Mouse (Mus musculus) E14TG2a.4 (cell line): ENCODE measurements around the gene Depdc5.
"Not testable (repeated sequence)": the region's sequence is repeated elsewhere in the genome, so short reads cannot be mapped to it uniquely, and the experiment has no call there.

ENCODE experiments used
- H3K27me3 ChIP-seq: 2 replicates; pipeline ENCODE4 v1.6.1; 2014; ENCODE audit warnings: low read length, control low read depth; ENCODE audit not compliant: insufficient read depth
- H3K36me3 ChIP-seq: 2 replicates; pipeline ENCODE4 v1.6.1; 2014; ENCODE audit warnings: low read length, control low read depth; ENCODE audit not compliant: insufficient read depth
- H3K4me1 ChIP-seq: replicated peaks from 2 replicates; pipeline ENCODE4 v1.6.1; 2014; ENCODE audit warnings: low read depth, low read length, control low read depth
- H3K4me3 ChIP-seq: replicated peaks from 2 replicates; pipeline ENCODE4 v1.5.1; 2014; ENCODE audit warnings: mild to moderate bottlenecking, low read length
- H3K9me3 ChIP-seq: 2 replicates; pipeline ENCODE4 v1.6.1; 2014; ENCODE audit warnings: low read length, control low read depth
- CTCF ChIP-seq: conservative IDR thresholded peaks from 2 replicates; pipeline ENCODE4 v1.5.1; 2014; ENCODE audit warnings: low read length
- NANOG ChIP-seq: IDR thresholded peaks from 2 replicates; pipeline ENCODE4 v1.6.1; 2014; ENCODE audit warnings: borderline replicate concordance, low read length, mixed read lengths
- POU5F1 ChIP-seq: IDR thresholded peaks from 2 replicates; pipeline ENCODE4 v1.6.1; 2014; ENCODE audit warnings: low read length, borderline replicate concordance

The Depdc5 gene

GRCm38 (mm10) chr5:32849178-32849577 lies 14.3 kb upstream of the Depdc5 start:
- Histone ChIP-seq H3K36me3 (peaks cover 60% of the 10 kb centered on the region), H3K9me3 (no peaks in the 10 kb centered on the region), H3K4me3 (no peak overlapping the region), H3K4me1 (peaks cover 46% of the 10 kb centered on the region), H3K27me3 (no peaks in the 10 kb centered on the region)
- TF ChIP-seq POU5F1 = no peak
- no peak for TF ChIP-seq CTCF
- no peak for TF ChIP-seq NANOG

- Histone ChIP-seq H3K36me3 (peaks cover 56% of the 10 kb centered on the region), H3K4me1 (peaks cover 49% of the 10 kb centered on the region)
- H3K4me3 ChIP-seq, H3K27me3 ChIP-seq, H3K9me3 ChIP-seq: not testable (repeated sequence)
Observed at GRCm38 (mm10) chr5:32849580-32849979, 13.9 kb upstream of the Depdc5 start.

- TF ChIP-seq CTCF (no peak), NANOG (no peak), POU5F1 (no peak)
- peaks cover 32% of the 10 kb centered on the region for H3K36me3 ChIP-seq
Observed at GRCm38 (mm10) chr5:32852026-32852425, 11.5 kb upstream of the Depdc5 start.

GRCm38 (mm10) chr5:32853731-32854507 lies 9.6 kb upstream of the Depdc5 start, which contains the start of gene Prr14l:
Gene Prr14l, minus strand, starts transcription at chr5:32854256.
- H3K9me3 ChIP-seq = no peaks in the 10 kb centered on the region
- H3K4me3 ChIP-seq = peak within 1 kb of the TSS; percentile 97
- no peak for TF ChIP-seq NANOG
- no peak for TF ChIP-seq CTCF
- TF ChIP-seq POU5F1 = no peak
- H3K36me3 ChIP-seq = peaks cover 17% of the 10 kb centered on the region; the same call in 1 of the 2 replicates
- H3K27me3 ChIP-seq = no peaks in the 10 kb centered on the region
- peaks cover 55% of the 10 kb centered on the region for H3K4me1 ChIP-seq

More at GRCm38 (mm10) chr5:32852026-32852425, 11.5 kb upstream of the Depdc5 start:
- peaks cover 57% of the 10 kb centered on the region for H3K4me1 ChIP-seq
- no peaks in the 10 kb centered on the region for H3K9me3 ChIP-seq
- H3K27me3 ChIP-seq = no peaks in the 10 kb centered on the region
- peak overlapping the region; percentile 97 for H3K4me3 ChIP-seq

GRCm38 (mm10) chr5:32854818-32855217 lies 8.7 kb upstream of the Depdc5 start:
- H3K27me3 ChIP-seq = no peaks in the 10 kb centered on the region
- no peak for TF ChIP-seq NANOG
- TF ChIP-seq CTCF = no peak
- no peak for TF ChIP-seq POU5F1
- H3K36me3 ChIP-seq = peaks cover 13% of the 10 kb centered on the region; the same call in 1 of the 2 replicates
- H3K9me3 ChIP-seq = no peaks in the 10 kb centered on the region
- H3K4me1 ChIP-seq = peaks cover 50% of the 10 kb centered on the region
- H3K4me3 ChIP-seq = peak overlapping the region; percentile 97; the same call in 1 of the 2 replicates

- H3K9me3 ChIP-seq, H3K4me3 ChIP-seq, H3K27me3 ChIP-seq: not testable (repeated sequence)
- Histone ChIP-seq H3K36me3 (peaks cover 12% of the 10 kb centered on the region; the same call in 1 of the 2 replicates), H3K4me1 (peaks cover 49% of the 10 kb centered on the region)
Observed at GRCm38 (mm10) chr5:32855274-32855673, 8.2 kb upstream of the Depdc5 start.

- no peak for TF ChIP-seq NANOG
- TF ChIP-seq CTCF = no peak
- no peak for TF ChIP-seq POU5F1
- H3K36me3 ChIP-seq = no peaks in the 10 kb centered on the region
- no peaks in the 10 kb centered on the region for H3K27me3 ChIP-seq
- H3K4me3 ChIP-seq = peak overlapping the region; percentile 70
- peaks cover 32% of the 10 kb centered on the region for H3K4me1 ChIP-seq
- no peaks in the 10 kb centered on the region for H3K9me3 ChIP-seq
Observed at GRCm38 (mm10) chr5:32857781-32858220, 5.7 kb upstream of the Depdc5 start.

GRCm38 (mm10) chr5:32861082-32861481 lies 2.4 kb upstream of the Depdc5 start:
- peaks cover 25% of the 10 kb centered on the region for H3K4me1 ChIP-seq
- H3K4me3 ChIP-seq = no peak overlapping the region
- H3K27me3 ChIP-seq = no peaks in the 10 kb centered on the region
- no peak for TF ChIP-seq CTCF
- TF ChIP-seq NANOG = no peak
- TF ChIP-seq POU5F1 = no peak
- H3K9me3 ChIP-seq = no peaks in the 10 kb centered on the region
- peaks cover 10% of the 10 kb centered on the region for H3K36me3 ChIP-seq
